Mouse (Mus musculus): ENCODE results near the gene Sox13.
"Not testable (repeated sequence)": the region's sequence is repeated elsewhere in the genome, so short reads cannot be mapped to it uniquely, and the experiment has no call there.

Gene Sox13

GRCm38 (mm10) chr1:133340403-133340802, 83.8 kb downstream of the Sox13 start:
- not testable (repeated sequence) for H3K27me3 ChIP-seq (ENCODE audit: insufficient read depth, low read length); H3K36me3 ChIP-seq (ENCODE audit: insufficient read depth, low read length); H3K4me3 ChIP-seq (replicated peaks; ENCODE audit: low read length); H3K9me3 ChIP-seq (ENCODE audit: low read length)
- peak; percentile 95 for TF ChIP-seq NANOG (IDR thresholded peaks at IDR 0.05; ENCODE audit: borderline replicate concordance, low read length)
- peaks cover 19% of the 10 kb centered on the region for H3K4me1 ChIP-seq (replicated peaks; ENCODE audit: low read depth, low read length)

- H3K9me3 ChIP-seq (ENCODE audit: low read length), result peaks cover 17% of the 10 kb centered on the region
- no peaks in the 10 kb centered on the region for H3K36me3 ChIP-seq (ENCODE audit: insufficient read depth, low read length)
- H3K27me3 ChIP-seq (ENCODE audit: insufficient read depth, low read length), result peaks cover 18% of the 10 kb centered on the region
- TF ChIP-seq NANOG (IDR thresholded peaks at IDR 0.05; ENCODE audit: borderline replicate concordance, low read length), result no peak
- no peak for TF ChIP-seq CTCF (conservative IDR thresholded peaks at IDR 0.05; ENCODE audit: low read length)
- no peak for TF ChIP-seq POU5F1 (IDR thresholded peaks at IDR 0.05; ENCODE audit: borderline replicate concordance, low read length)
- peaks cover 24% of the 10 kb centered on the region for H3K4me1 ChIP-seq (replicated peaks; ENCODE audit: low read depth, low read length)
- H3K4me3 ChIP-seq (replicated peaks; ENCODE audit: low read length), result no peak overlapping the region
Measured at GRCm38 (mm10) chr1:133333937-133334336, 90.2 kb downstream of the Sox13 start.

- Histone ChIP-seq H3K4me1 (replicated peaks; ENCODE audit: low read depth, low read length) (peaks cover 24% of the 10 kb centered on the region), H3K36me3 (ENCODE audit: insufficient read depth, low read length) (no peaks in the 10 kb centered on the region), H3K9me3 (ENCODE audit: low read length) (peaks cover 17% of the 10 kb centered on the region), H3K4me3 (replicated peaks; ENCODE audit: low read length) (no peak overlapping the region), H3K27me3 (ENCODE audit: insufficient read depth, low read length) (peaks cover 29% of the 10 kb centered on the region)
- TF ChIP-seq POU5F1 (IDR thresholded peaks at IDR 0.05; ENCODE audit: borderline replicate concordance, low read length) (no peak), NANOG (IDR thresholded peaks at IDR 0.05; ENCODE audit: borderline replicate concordance, low read length) (no peak), CTCF (conservative IDR thresholded peaks at IDR 0.05; ENCODE audit: low read length) (no peak)
Measured at GRCm38 (mm10) chr1:133332656-133333430, 91.3 kb downstream of the Sox13 start.

Measured in E14TG2a.4 (cell line).